Mouse (Mus musculus): ENCODE measurements around the gene Selenoi. TPM values are rescaled to one million over a fixed set of nuclear protein-coding genes. Genes with fewer than 3 reads are reported as not detected.

Gene Selenoi
- polyA plus RNA-seq, 3 experiments from 2014 or later = 18.1 to 26.0 (median 25.3) TPM

Other genes starting within 250 kb of the Selenoi start
- under 1 TPM in 2 of 3 experiments, not detected in 1; 0.35 to 0.45 TPM for gene Il6, start 219.5 kb upstream of the Selenoi start, polyA plus RNA-seq (2017; shearing (Covaris generic))
- 100 to 1,000 TPM in 1 of 3 experiments, 10 to 100 TPM in 2; 65.9 to 350 (median 91.1) TPM for gene Tyms, start 159.0 kb upstream of the Selenoi start, polyA plus RNA-seq (2017; shearing (Covaris generic))
- not detected for gene Garem2, start 127.4 kb upstream of the Selenoi start, polyA plus RNA-seq (2017; shearing (Covaris generic))
- gene 3110082J24Rik, start 126.5 kb upstream of the Selenoi start, polyA plus RNA-seq (2017; shearing (Covaris generic)) = not detected
- 10 to 100 TPM; 79.2 to 82.8 (median 79.2) TPM for gene Hadha, start 77.4 kb upstream of the Selenoi start, polyA plus RNA-seq (2017; shearing (Covaris generic))
- gene Hadhb, start 77.3 kb upstream of the Selenoi start, polyA plus RNA-seq (2017; shearing (Covaris generic)) = 100 to 1,000 TPM; 114 to 157 (median 125) TPM
- under 1 TPM in 1 of 3 experiments, not detected in 2; 0.32 TPM for gene Adgrf3, start 26.9 kb upstream of the Selenoi start, polyA plus RNA-seq (2017; shearing (Covaris generic))
- gene Drc1, start 48.8 kb downstream of the Selenoi start, polyA plus RNA-seq (2017; shearing (Covaris generic)) = 1 to 10 TPM in 2 of 3 experiments, under 1 TPM in 1; 0.50 to 3.1 (median 1.5) TPM
- not detected for gene Otof, start 229.4 kb downstream of the Selenoi start, polyA plus RNA-seq (2017; shearing (Covaris generic))
- gene 1700001C02Rik, start 233.5 kb downstream of the Selenoi start, polyA plus RNA-seq (2017; shearing (Covaris generic)) = not detected

All from inflammation-experienced regulatory T-cells, adult 6 months (primary cell).